Mouse (Mus musculus) MEL (cell line): ENCODE results near the gene Rab34.

Experiments used
- CHD2 ChIP-seq: IDR thresholded peaks from 2 replicates; pipeline ENCODE4 v1.6.1; 2011; ENCODE audit warnings: low read length, improper control_type of control experiment
- CTCF ChIP-seq, 3 experiments: IDR thresholded peaks in 2 of 3; conservative IDR thresholded peaks in 1 of 3; 2 replicates each; pipeline ENCODE4 v1.5.1; 2011 to 2012; ENCODE audit warnings: low read length in 3 of 3, low read depth in 2 of 3, mild to moderate bottlenecking in 2 of 3, improper control_type of control experiment in 1 of 3, inconsistent platforms in 1 of 3, mixed read lengths in 1 of 3, moderate library complexity in 1 of 3; ENCODE audit not compliant: control insufficient read depth in 1 of 3, insufficient read depth in 1 of 3, poor library complexity in 1 of 3, severe bottlenecking in 1 of 3
- EP300 ChIP-seq, 2 experiments: IDR thresholded peaks; 2 replicates each; pipeline ENCODE4 v1.6.1; 2011; ENCODE audit warnings: improper control_type of control experiment in 2 of 2, low read length in 2 of 2, low read depth in 1 of 2, mild to moderate bottlenecking in 1 of 2
- GATA1 ChIP-seq: IDR thresholded peaks from 2 replicates; pipeline ENCODE4 v1.6.1; 2011; ENCODE audit warnings: low read depth, low read length, improper control_type of control experiment
- POLR2A ChIP-seq, 2 experiments: IDR thresholded peaks; 2 replicates each; pipeline ENCODE4 v1.6.1; 2011 to 2012; ENCODE audit warnings: low read length in 2 of 2, mild to moderate bottlenecking in 2 of 2, control low read depth in 1 of 2, improper control_type of control experiment in 1 of 2, low read depth in 1 of 2, moderate library complexity in 1 of 2; ENCODE audit not compliant: control insufficient read depth in 1 of 2, insufficient read depth in 1 of 2, poor library complexity in 1 of 2
- UBTF ChIP-seq: IDR thresholded peaks from 2 replicates; pipeline ENCODE4 v1.6.1; 2012; ENCODE audit warnings: low read depth, mild to moderate bottlenecking, inconsistent platforms, low read length, improper control_type of control experiment, moderate library complexity, borderline replicate concordance; ENCODE audit not compliant: insufficient read depth
- USF2 ChIP-seq, 2 experiments: IDR thresholded peaks; 2 replicates each; pipeline ENCODE4 v1.6.1; 2011 to 2012; ENCODE audit warnings: improper control_type of control experiment in 2 of 2, low read length in 2 of 2, borderline replicate concordance in 1 of 2, inconsistent platforms in 1 of 2, low read depth in 1 of 2, mild to moderate bottlenecking in 1 of 2; ENCODE audit not compliant: insufficient read depth in 1 of 2
- ZKSCAN1 ChIP-seq: IDR thresholded peaks from 2 replicates; pipeline ENCODE4 v1.6.1; 2012; ENCODE audit warnings: low read depth, mild to moderate bottlenecking, inconsistent platforms, low read length, improper control_type of control experiment, moderate library complexity

GRCm38 (mm10) chr11:78194411-78195100 is 6.3 kb downstream of the Rab34 start:
- TF ChIP-seq GATA1 (no peak), CTCF (IDR thresholded peaks at IDR 0.05 in 2 of 3, conservative IDR thresholded peaks at IDR 0.05 in 1 of 3; ENCODE audit: control insufficient read depth in 1 of 3, insufficient read depth in 1 of 3, low read depth in 2 of 3, low read length in 3 of 3, poor library complexity in 1 of 3, severe bottlenecking in 1 of 3) (no peak), POLR2A (IDR thresholded peaks at IDR 0.05; ENCODE audit: control insufficient read depth in 1 of 2, insufficient read depth in 1 of 2, low read depth in 1 of 2, low read length in 2 of 2, poor library complexity in 1 of 2) (peak; percentile 42 to 54; a peak in 1 of 4 replicates), EP300 (IDR thresholded peaks at IDR 0.05; ENCODE audit: low read depth in 1 of 2, low read length in 2 of 2) (no peak), USF2 (IDR thresholded peaks at IDR 0.05; ENCODE audit: borderline replicate concordance in 1 of 2, insufficient read depth in 1 of 2, low read depth in 1 of 2, low read length in 2 of 2) (no peak), CHD2 (peak; percentile 25), ZKSCAN1 (no peak), UBTF (no peak)
